Mouse (Mus musculus) NIH3T3 (cell line): ENCODE data around the gene Ivd.

ENCODE experiments used
- DNase-seq: peaks from one replicate; pipeline ENCODE4 v3.0.0-alpha.2; 2012; ENCODE audit warnings: low read depth

Ivd gene

GRCm38 (mm10) chr2:118910605-118911278 is 49.0 kb downstream of the Ivd start:
- no peak for DNase-seq

GRCm38 (mm10) chr2:118912706-118913105 is 51.0 kb downstream of the Ivd start:
- peak; percentile 31 for DNase-seq

GRCm38 (mm10) chr2:118913551-118914276 is 52.0 kb downstream of the Ivd start:
- peak; percentile 28 for DNase-seq

- DNase-seq: no peak
These were observed 52.9 kb downstream of the Ivd start for GRCm38 (mm10) chr2:118914685-118915084.

- DNase-seq: no peak
These were observed 54.7 kb downstream of the Ivd start for GRCm38 (mm10) chr2:118916436-118916835.

- no peak for DNase-seq
These were observed 56.8 kb downstream of the Ivd start for GRCm38 (mm10) chr2:118918543-118918942.

GRCm38 (mm10) chr2:118920428-118920827 is 58.7 kb downstream of the Ivd start:
- no peak for DNase-seq

GRCm38 (mm10) chr2:118925952-118926351 is 64.2 kb downstream of the Ivd start:
- DNase-seq: no peak

GRCm38 (mm10) chr2:118926361-118926997 is 64.7 kb downstream of the Ivd start, which contains the start of gene Chst14:
Chst14 (plus strand) TSS chr2:118926496.
- peak; percentile 90 for DNase-seq

GRCm38 (mm10) chr2:118926998-118927739 is 65.4 kb downstream of the Ivd start:
- DNase-seq: peak; percentile 27
